Mouse (Mus musculus) layer of hippocampus, adult 11-12 months (tissue): ENCODE data around the gene Gm6760.

Experiments used
- DNase-seq: peaks from one replicate; pipeline ENCODE4 v3.0.0; 2022; ENCODE audit warnings: low spot score

The Gm6760 gene

DNA sequence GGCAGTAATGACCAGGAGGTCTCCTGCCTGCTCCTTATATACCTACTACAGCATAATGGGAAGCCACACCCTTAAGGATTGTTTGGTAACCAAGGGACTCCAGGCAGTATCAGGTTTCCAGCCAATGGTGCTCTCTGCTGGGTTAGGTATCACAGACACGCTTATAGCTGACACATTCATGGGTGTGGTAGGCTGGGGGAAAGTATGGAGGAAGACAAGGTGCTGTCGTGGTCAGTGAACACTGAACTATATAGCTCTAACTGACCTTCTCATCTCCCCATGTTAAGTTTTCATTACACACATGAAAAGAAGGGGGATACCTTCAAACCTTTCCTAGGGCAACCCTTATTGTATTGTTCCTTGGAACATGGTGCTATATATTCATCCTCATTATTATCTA, at the start of gene Gm6760:
Gene Gm6760 (minus strand): TSS at position 101 of the 400 bp plus-strand sequence.
- no peak for DNase-seq

DNA sequence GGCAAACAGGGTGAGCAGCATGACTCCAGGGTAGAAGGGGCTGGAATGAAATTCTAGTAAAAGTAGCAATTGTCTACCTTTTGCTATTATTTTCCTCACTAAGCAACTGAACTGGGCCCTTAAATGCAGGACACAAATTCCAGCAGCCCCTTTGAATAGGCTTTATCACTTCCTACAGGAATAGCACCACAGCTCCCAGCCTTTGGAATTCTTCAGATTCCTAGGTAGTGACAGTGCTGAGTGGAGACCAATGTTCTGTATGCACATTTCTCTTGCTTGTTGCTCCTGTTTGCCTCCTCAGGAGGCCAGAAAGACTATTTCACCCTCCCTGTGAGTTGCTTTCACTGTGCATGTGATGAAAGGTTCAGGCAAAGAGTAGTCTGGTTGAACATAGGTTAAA, 29.2 kb upstream of the Gm6760 start:
- DNase-seq = no peak

DNA sequence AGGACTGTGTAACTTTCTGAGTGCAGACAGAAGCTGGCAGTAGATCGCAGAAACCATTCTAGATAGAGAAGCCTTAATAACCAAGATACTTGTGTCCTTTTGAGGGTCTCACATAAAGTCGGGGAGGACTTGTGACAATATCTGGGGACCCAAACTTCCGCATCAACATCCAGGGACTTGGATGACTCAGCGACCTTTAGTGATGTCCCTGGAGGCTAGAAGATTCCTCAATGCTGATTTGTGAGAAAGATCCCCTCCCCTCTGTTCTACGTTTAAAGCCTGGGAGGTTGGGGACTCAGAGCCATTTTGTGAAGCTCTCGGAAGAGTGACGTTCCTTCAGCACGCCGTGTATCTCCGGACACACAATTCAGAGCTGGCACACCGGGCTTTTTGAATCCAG, 21.2 kb upstream of the Gm6760 start, which contains the start of gene 3830417A13Rik:
Gene 3830417A13Rik (plus strand): TSS at position 301 of the 400 bp plus-strand sequence.
- no peak for DNase-seq
